Mouse (Mus musculus): ENCODE data around the gene Btk. TPM values are rescaled to one million over a fixed set of nuclear protein-coding genes. Genes with fewer than 3 reads are reported as not detected.
A peak's percentile ranks its signal among the peaks of the same experiment; 100 is the strongest.

The Btk gene
- polyA plus RNA-seq, 1 experiment from 2014 or later: 40.2 TPM

GRCm38 (mm10) chrX:134612285-134612959 lies 29.1 kb upstream of the Btk start:
- H3K4me2 ChIP-seq: peak overlapping the region; percentile 62
- H3K9ac ChIP-seq (ENCODE audit: low read depth, low read length): peak overlapping the region; percentile 57
- no peaks in the 10 kb centered on the region for H3K9me3 ChIP-seq (ENCODE audit: control insufficient read depth, low read length)
- 0 out of 2 replicates have a peak, but pooled peaks cover 2% of the 10 kb centered on the region for H3K4me1 ChIP-seq (replicated peaks; ENCODE audit: control insufficient read depth, insufficient read depth, low read length)
- peak overlapping the region; percentile 41 for H3K4me3 ChIP-seq (ENCODE audit: low read depth, low read length)
- no peaks in the 10 kb centered on the region for H3K36me3 ChIP-seq (ENCODE audit: control insufficient read depth, insufficient read depth, low read length)
- peak; percentile 73 for ATAC-seq (replicated peaks; ENCODE audit: low FRiP score)
- peak overlapping the region; percentile 81 for H3K27ac ChIP-seq (ENCODE audit: low read depth, low read length)
- 11% methylated on average over 15 of the region's 15 CpGs for WGBS
- H3K27me3 ChIP-seq (replicated peaks; ENCODE audit: control insufficient read depth, insufficient read depth, low read length): no peaks in the 10 kb centered on the region
- peak; percentile 58 for DNase-seq (ENCODE audit: low spot score)

GRCm38 (mm10) chrX:134610984-134611383 lies 27.6 kb upstream of the Btk start:
- ATAC-seq (replicated peaks; ENCODE audit: low FRiP score) (peak; percentile 77), DNase-seq (ENCODE audit: low spot score) (no peak)
- Histone ChIP-seq H3K4me1 (replicated peaks; ENCODE audit: control insufficient read depth, insufficient read depth, low read length) (0 out of 2 replicates have a peak, but pooled peaks cover 2% of the 10 kb centered on the region), H3K36me3 (ENCODE audit: control insufficient read depth, insufficient read depth, low read length) (no peaks in the 10 kb centered on the region), H3K9me3 (ENCODE audit: control insufficient read depth, low read length) (no peaks in the 10 kb centered on the region), H3K9ac (ENCODE audit: low read depth, low read length) (no peak overlapping the region), H3K4me2 (peak overlapping the region; percentile 20; the same call in 1 of the 2 replicates), H3K27me3 (replicated peaks; ENCODE audit: control insufficient read depth, insufficient read depth, low read length) (no peaks in the 10 kb centered on the region), H3K4me3 (ENCODE audit: low read depth, low read length) (no peak overlapping the region), H3K27ac (ENCODE audit: low read depth, low read length) (no peak overlapping the region)
- WGBS: 63% methylated on average over 4 of the region's 4 CpGs

- Histone ChIP-seq H3K27ac (ENCODE audit: low read depth, low read length) (no peak overlapping the region), H3K27me3 (replicated peaks; ENCODE audit: control insufficient read depth, insufficient read depth, low read length) (no peaks in the 10 kb centered on the region), H3K4me2 (no peak overlapping the region), H3K4me1 (replicated peaks; ENCODE audit: control insufficient read depth, insufficient read depth, low read length) (0 out of 2 replicates have a peak, but pooled peaks cover 2% of the 10 kb centered on the region), H3K9ac (ENCODE audit: low read depth, low read length) (no peak overlapping the region), H3K4me3 (ENCODE audit: low read depth, low read length) (no peak overlapping the region), H3K36me3 (ENCODE audit: control insufficient read depth, insufficient read depth, low read length) (no peaks in the 10 kb centered on the region), H3K9me3 (ENCODE audit: control insufficient read depth, low read length) (no peaks in the 10 kb centered on the region)
- DNase-seq (ENCODE audit: low spot score): no peak
- whole genome bisulfite sequencing: 33% methylated on average over 4 of the region's 4 CpGs
- no peak for ATAC-seq (replicated peaks; ENCODE audit: low FRiP score)
Observed at GRCm38 (mm10) chrX:134609472-134609871, 26.1 kb upstream of the Btk start.

- DNase-seq (ENCODE audit: low spot score): no peak
- peak overlapping the region; percentile 63 for H3K27ac ChIP-seq (ENCODE audit: low read depth, low read length)
- WGBS: 16% methylated on average over 41 of the region's 43 CpGs
Observed at GRCm38 (mm10) chrX:134601380-134602120, 18.2 kb upstream of the Btk start.

GRCm38 (mm10) chrX:134600659-134601379 lies 17.4 kb upstream of the Btk start, which contains the start of the genes Gla and Hnrnph2:
Gene Gla (minus strand): TSS chrX:134601125.
Gene Hnrnph2 (plus strand): TSS chrX:134601179.
- Histone ChIP-seq H3K4me1 (replicated peaks; ENCODE audit: control insufficient read depth, insufficient read depth, low read length) (no peaks in the 10 kb centered on the region), H3K27ac (ENCODE audit: low read depth, low read length) (peak within 1 kb of the TSS; percentile 63), H3K9me3 (ENCODE audit: control insufficient read depth, low read length) (no peaks in the 10 kb centered on the region), H3K4me2 (peak within 1 kb of the TSS; percentile 63), H3K4me3 (ENCODE audit: low read depth, low read length) (peak within 1 kb of the TSS; percentile 62), H3K9ac (ENCODE audit: low read depth, low read length) (peak within 1 kb of the TSS; percentile 71), H3K27me3 (replicated peaks; ENCODE audit: control insufficient read depth, insufficient read depth, low read length) (no peaks in the 10 kb centered on the region), H3K36me3 (ENCODE audit: control insufficient read depth, insufficient read depth, low read length) (no peaks in the 10 kb centered on the region)
- 17% methylated on average over 33 of the region's 33 CpGs for WGBS
- DNase-seq (ENCODE audit: low spot score) (peak; percentile 72), ATAC-seq (replicated peaks; ENCODE audit: low FRiP score) (peak; percentile 97)

More at GRCm38 (mm10) chrX:134601380-134602120, 18.2 kb upstream of the Btk start:
- Histone ChIP-seq H3K9ac (ENCODE audit: low read depth, low read length) (peak overlapping the region; percentile 71), H3K4me3 (ENCODE audit: low read depth, low read length) (peak overlapping the region; percentile 62), H3K4me2 (peak overlapping the region; percentile 63), H3K27me3 (replicated peaks; ENCODE audit: control insufficient read depth, insufficient read depth, low read length) (no peaks in the 10 kb centered on the region), H3K9me3 (ENCODE audit: control insufficient read depth, low read length) (no peaks in the 10 kb centered on the region), H3K4me1 (replicated peaks; ENCODE audit: control insufficient read depth, insufficient read depth, low read length) (no peaks in the 10 kb centered on the region), H3K36me3 (ENCODE audit: control insufficient read depth, insufficient read depth, low read length) (no peaks in the 10 kb centered on the region)
- peak; percentile 79 for ATAC-seq (replicated peaks; ENCODE audit: low FRiP score)

- WGBS: 29% methylated on average over 10 of the region's 10 CpGs
Observed at GRCm38 (mm10) chrX:134599922-134600565, 16.7 kb upstream of the Btk start.

GRCm38 (mm10) chrX:134589836-134590235 lies 6.5 kb upstream of the Btk start:
- 43% methylated on average over 5 of the region's 5 CpGs for WGBS
- Histone ChIP-seq H3K4me3 (ENCODE audit: low read depth, low read length) (no peak overlapping the region), H3K36me3 (ENCODE audit: control insufficient read depth, insufficient read depth, low read length) (peaks cover 3% of the 10 kb centered on the region; the same call in 1 of the 2 replicates), H3K4me2 (no peak overlapping the region), H3K27me3 (replicated peaks; ENCODE audit: control insufficient read depth, insufficient read depth, low read length) (no peaks in the 10 kb centered on the region), H3K9me3 (ENCODE audit: control insufficient read depth, low read length) (no peaks in the 10 kb centered on the region), H3K4me1 (replicated peaks; ENCODE audit: control insufficient read depth, insufficient read depth, low read length) (no peaks in the 10 kb centered on the region), H3K27ac (ENCODE audit: low read depth, low read length) (no peak overlapping the region), H3K9ac (ENCODE audit: low read depth, low read length) (no peak overlapping the region)
- ATAC-seq (replicated peaks; ENCODE audit: low FRiP score) (no peak), DNase-seq (ENCODE audit: low spot score) (no peak)

More at GRCm38 (mm10) chrX:134599922-134600565, 16.7 kb upstream of the Btk start:
- Histone ChIP-seq H3K4me3 (ENCODE audit: low read depth, low read length) (peak overlapping the region; percentile 51), H3K9ac (ENCODE audit: low read depth, low read length) (peak overlapping the region; percentile 54), H3K36me3 (ENCODE audit: control insufficient read depth, insufficient read depth, low read length) (no peaks in the 10 kb centered on the region), H3K4me2 (peak overlapping the region; percentile 61), H3K9me3 (ENCODE audit: control insufficient read depth, low read length) (no peaks in the 10 kb centered on the region), H3K4me1 (replicated peaks; ENCODE audit: control insufficient read depth, insufficient read depth, low read length) (no peaks in the 10 kb centered on the region), H3K27ac (ENCODE audit: low read depth, low read length) (peak overlapping the region; percentile 28; the same call in 1 of the 2 replicates), H3K27me3 (replicated peaks; ENCODE audit: control insufficient read depth, insufficient read depth, low read length) (no peaks in the 10 kb centered on the region)
- DNase-seq (ENCODE audit: low spot score) (no peak), ATAC-seq (replicated peaks; ENCODE audit: low FRiP score) (no peak)

- H3K4me2 ChIP-seq: no peak overlapping the region
- no peak for ATAC-seq (replicated peaks; ENCODE audit: low FRiP score)
- WGBS: 84% methylated on average over 3 of the region's 3 CpGs
Observed at GRCm38 (mm10) chrX:134588997-134589396, 5.6 kb upstream of the Btk start.

More at GRCm38 (mm10) chrX:134588997-134589396, 5.6 kb upstream of the Btk start:
- Histone ChIP-seq H3K27ac (ENCODE audit: low read depth, low read length) (no peak overlapping the region), H3K9me3 (ENCODE audit: control insufficient read depth, low read length) (no peaks in the 10 kb centered on the region), H3K9ac (ENCODE audit: low read depth, low read length) (no peak overlapping the region), H3K36me3 (ENCODE audit: control insufficient read depth, insufficient read depth, low read length) (peaks cover 3% of the 10 kb centered on the region; the same call in 1 of the 2 replicates), H3K4me3 (ENCODE audit: low read depth, low read length) (no peak overlapping the region), H3K27me3 (replicated peaks; ENCODE audit: control insufficient read depth, insufficient read depth, low read length) (no peaks in the 10 kb centered on the region), H3K4me1 (replicated peaks; ENCODE audit: control insufficient read depth, insufficient read depth, low read length) (no peaks in the 10 kb centered on the region)
- DNase-seq (ENCODE audit: low spot score): no peak

Data from liver, embryonic 11.5 days (tissue).